Mouse (Mus musculus) lung, postnatal 0 days (tissue): ENCODE data around the gene D430041D05Rik.
"Not testable (repeated sequence)": the region's sequence is repeated elsewhere in the genome, so short reads cannot be mapped to it uniquely, and the experiment has no call there.

Experiments used
- CTCF ChIP-seq: IDR thresholded peaks from 2 replicates; pipeline ENCODE4 v1.5.1; 2016; ENCODE audit warnings: antibody characterized with exemption, mild to moderate bottlenecking
- EP300 ChIP-seq: IDR thresholded peaks from 2 replicates; pipeline ENCODE4 v1.6.1; 2016; ENCODE audit warnings: antibody characterized with exemption, mild to moderate bottlenecking, control low read depth

- TF ChIP-seq CTCF, EP300: not testable (repeated sequence)
Measured at GRCm38 (mm10) chr2:104097396-104097795, 313.4 kb downstream of the D430041D05Rik start.
